Mouse (Mus musculus) CD4-positive, CD25-positive, alpha-beta regulatory T cell, adult 2 months (primary cell): Measurements from ENCODE around the gene Yeats2.
"Not testable (repeated sequence)": the region's sequence is repeated elsewhere in the genome, so short reads cannot be mapped to it uniquely, and the experiment has no call there.

ENCODE experiments used
- DNase-seq: peaks from one replicate; pipeline ENCODE4 v3.0.0-alpha.2; 2012; ENCODE audit warnings: low read depth, low spot score

Gene Yeats2

DNA sequence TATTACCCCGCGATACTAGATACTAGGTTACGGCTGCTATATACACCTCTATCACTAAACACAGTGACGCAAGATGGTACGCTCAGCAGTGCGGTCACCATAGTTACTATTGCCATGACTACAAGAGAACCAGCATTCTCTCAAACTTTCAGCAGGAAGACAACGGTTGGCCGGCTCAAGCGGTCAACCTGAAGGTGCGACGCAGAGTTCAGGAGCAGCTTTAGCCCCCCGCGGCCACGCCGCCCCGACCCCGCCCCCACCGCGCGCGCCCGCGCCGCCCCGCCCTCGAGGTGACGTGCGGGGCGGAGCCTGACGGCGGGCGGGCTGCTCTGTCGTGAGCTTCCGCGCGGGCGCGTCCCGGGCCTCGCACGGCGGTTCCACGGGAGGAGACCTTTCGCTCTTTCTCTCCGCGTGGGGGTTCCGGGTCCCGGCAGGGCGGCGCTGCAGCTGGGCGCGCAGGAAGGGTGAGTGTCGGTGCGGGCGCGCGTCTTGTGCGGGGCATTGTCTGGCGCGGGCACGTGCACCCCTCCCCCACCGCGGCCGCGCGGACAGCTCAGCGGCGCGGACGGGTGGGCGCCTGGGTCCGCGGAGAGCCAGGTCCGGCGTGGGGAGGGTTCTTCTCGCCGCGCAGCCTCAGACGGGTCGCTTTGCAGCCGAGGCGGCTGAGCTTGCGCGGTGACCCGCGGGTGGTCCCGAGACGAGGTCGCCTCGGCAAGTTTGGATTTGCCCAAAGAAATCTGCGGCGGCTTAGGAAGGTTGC, at the start of gene Yeats2:
TSS of gene Yeats2 (plus strand) at position 292 of the 760 bp plus-strand sequence.
- DNase-seq = peak; percentile 92

DNA sequence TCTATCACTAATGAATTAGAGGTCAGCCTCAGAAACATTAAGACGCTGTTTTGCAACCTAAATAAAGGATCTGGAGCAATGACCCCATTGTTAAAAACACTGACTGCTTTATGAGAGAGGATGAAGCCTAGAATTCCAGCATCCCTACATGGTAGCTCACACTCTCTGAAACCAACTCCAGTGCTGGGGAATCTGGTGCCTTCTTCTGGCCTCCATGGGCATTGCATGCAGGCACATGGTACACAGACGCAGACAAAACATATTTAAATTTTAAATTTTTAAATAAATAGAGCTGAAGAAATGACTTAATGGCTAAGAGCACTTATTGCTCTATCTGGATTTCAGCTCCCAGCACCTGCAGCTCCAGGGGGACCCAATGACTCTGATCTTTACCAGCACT, 44.9 kb upstream of the Yeats2 start:
- DNase-seq = peak; percentile 39

DNA sequence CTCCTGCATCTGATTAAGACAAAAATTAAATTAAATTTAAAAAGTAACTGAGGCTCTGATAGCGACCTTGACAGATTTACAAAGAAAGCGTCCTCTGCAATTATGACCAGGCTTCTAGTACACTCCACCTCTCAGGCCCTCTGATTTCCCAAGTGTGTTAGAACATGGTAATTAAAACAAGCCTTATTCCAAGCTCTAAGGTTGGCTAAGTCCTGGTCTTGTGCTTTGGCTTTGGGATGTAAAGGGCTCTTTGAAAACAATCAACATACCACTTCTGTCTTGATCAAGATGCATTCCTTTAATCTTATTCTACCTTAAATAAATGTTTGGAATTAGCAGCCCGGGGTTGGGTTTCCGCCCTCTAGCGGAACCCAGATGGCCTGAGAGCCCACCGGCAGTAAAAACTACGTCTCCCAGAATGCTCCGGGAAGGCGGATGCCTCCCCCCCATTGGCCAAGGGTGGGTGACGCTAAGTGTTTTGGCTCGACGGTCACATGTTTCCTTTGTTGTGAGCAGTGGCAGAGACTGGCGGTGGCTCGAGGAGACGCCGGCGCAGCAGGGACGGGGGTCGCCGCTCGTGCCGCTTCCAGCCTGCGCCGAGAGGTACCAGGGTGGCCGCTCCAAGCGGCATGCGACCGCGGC, 43.7 kb upstream of the Yeats2 start, which contains the start of gene Klhl24:
TSS of gene Klhl24 (plus strand) at position 474 of the 642 bp plus-strand sequence.
- peak; percentile 96 for DNase-seq

DNA sequence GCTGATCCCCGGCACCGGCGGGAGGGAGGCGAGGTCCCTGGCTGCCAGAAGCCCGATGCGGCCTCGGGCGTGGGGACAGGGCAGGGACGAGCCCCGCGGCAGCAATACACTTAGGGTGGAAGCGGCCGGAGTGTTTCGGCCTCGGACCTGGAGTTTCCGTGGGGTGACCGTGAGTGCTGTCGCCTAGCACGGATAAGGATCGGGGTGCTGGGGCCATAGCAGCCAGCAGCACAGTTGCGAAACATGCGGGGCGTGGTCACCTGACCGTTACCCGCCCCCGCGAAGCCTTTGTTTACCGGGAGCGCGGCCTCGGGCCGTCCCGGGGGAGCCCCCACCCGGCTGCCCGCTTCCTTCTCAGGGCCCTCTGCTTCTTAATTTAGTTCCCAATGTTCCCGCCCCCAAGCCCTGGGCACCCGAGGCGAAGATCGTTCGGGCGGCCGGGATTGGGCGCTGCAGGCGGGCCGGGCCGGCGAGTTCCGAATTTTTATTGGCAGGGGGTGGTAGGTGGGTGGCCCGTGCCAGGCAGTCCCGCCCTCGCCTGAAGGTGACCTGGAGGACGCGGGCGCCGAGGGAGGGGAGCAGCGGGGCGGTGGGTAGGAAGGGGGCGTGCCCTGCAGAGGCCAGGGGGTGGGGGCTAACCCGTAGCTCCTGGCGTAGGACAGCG, 43.0 kb upstream of the Yeats2 start:
- peak; percentile 94 for DNase-seq

DNA sequence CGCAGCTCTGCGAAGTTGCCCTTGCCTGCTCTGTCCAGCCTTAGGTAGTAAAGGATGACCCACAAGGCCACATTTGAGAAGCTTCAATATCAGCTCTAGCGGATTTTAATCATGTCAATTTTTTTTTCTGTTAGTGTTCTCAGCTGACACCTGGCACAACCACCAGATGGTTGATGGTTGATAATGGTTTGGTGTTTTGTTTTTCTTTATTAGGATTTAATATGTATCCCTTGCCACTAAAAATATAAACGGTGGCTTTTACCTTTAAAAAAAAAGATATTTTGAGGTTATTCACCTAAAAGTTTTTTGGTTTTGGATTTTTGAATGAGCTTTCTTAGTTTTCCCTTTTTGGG, 42.5 kb upstream of the Yeats2 start:
- DNase-seq = no peak

DNA sequence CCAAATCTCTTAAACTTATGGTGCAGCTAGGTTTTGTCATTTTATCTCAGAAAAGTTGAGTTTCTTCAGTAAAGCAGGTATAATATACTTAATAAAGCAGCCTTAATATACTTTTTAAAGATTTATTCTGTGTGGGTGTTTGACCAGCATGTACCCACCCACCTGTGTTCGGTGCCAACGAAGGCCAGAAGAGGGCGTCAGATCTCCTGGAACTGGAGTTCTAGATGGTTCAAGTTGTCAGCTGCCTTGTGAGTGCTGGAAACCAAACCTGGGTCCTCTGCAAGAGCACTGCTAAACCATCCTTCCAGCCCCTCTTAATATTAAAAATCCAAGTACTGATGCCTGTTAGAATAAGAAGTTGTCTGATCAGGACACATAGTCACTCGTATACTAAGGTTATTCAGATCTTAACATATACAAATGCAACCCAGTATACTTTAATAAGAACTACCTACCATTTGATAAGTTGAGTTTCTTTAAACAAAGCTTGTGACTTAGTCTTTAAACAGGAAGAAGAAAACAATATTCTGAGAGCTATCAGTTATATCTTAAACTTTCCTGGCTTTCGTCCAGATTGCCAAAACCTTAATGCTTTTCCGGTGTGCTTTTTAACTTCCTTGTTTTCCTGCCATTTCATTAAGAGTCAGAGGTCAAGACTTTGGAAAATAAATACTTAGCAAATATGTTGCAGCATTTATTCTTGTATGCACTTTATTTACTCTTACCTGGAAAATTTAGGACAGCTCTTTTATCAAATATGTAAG, 41.8 kb upstream of the Yeats2 start:
- peak; percentile 56 for DNase-seq

DNA sequence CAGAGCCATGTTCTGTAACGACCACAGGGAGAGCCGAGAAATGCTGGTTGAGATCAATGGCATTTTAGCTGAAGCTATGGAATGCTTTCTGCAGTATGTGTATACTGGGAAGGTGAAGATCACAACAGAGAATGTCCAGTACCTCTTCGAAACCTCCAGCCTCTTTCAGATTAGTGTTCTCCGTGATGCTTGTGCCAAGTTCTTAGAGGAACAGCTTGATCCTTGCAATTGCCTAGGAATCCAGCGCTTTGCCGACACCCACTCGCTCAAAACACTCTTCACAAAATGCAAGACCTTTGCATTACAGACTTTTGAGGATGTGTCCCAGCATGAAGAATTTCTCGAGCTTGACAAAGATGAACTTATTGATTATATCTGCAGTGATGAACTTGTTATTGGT, 33.9 kb upstream of the Yeats2 start:
- no peak for DNase-seq

DNA sequence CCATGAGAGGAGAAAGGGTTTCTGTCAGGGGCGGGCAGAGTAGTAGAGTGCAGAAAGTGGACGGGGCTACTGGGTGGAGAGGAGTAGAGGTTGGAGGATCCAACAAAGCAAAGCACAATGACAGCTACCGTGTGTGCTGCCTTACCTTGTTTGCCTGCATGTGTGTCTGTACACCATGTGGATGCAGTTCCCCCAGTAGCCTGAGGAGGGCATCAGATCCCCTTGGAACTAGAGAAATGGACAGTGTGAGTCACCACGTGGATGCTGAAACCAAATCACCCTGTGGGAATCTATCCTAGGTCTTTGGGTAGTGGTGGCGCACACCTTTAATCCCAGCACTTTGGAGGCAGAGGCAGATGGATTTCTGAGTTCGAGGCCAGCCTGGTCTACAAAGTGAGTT, 31.9 kb upstream of the Yeats2 start:
- DNase-seq = peak; percentile 18

DNA sequence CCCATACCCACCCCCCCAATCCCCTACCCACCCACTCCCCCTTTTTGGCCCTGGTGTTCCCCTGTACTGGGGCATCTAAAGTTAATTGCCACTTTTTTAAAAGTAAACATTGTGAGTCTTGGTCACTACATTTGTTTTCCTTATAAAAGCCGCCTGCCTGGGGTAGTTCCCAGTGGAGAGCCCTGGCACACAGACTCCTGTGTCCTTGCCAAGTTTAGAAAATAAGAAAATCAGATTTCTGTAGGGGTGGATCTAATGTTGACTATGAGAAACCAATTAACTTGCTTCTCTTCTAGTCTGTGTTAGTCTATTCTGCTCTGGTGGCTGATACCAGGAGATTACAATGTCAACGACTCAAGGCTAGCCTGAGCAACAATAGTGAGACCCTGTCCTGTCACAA, 28.2 kb upstream of the Yeats2 start:
- DNase-seq = no peak

DNA sequence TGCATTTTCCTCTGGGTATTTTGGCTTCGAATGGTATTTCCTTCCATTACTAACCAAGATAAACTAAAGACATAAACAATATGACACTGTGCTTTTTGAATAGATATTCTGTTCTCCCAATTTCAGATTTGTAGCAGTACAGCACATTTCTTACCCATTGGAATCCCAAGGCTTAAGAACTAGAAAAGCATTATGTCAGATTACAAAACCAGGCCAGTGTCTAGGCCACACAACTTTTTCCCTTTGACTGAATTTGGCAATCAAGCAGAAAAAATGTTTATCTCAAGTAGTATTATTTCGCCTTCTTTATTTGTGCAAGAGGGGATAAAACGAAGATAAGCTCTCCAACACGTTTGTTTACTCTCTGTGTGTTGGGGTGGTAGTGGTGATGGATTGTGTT, 24.8 kb upstream of the Yeats2 start:
- no peak for DNase-seq

DNA sequence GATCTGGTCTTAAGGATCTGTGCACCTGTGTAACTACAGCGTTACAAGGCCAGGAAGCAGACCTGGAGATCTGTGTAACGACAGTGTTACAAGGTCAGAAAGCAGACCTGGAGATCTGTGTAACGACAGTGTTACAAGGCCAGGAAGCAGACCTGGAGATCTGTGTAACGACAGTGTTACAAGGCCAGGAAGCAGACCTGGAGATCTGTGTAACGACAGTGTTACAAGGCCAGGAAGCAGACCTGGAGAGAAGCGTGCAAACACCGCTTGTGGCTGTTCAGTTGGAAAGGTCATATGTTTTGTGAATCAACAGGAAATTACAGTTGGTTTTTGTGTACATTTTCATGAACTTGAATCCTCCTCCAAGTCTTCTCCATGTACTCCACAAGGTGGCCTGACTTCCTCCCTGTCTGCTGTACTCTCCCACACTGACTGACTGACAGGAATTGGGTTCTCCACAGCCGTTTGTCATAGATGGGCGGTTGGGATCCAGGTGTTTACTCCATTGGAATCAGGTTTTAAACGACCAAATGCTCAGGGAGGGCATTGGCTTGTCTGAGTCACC, 14.5 kb upstream of the Yeats2 start:
- DNase-seq = not testable (repeated sequence)

DNA sequence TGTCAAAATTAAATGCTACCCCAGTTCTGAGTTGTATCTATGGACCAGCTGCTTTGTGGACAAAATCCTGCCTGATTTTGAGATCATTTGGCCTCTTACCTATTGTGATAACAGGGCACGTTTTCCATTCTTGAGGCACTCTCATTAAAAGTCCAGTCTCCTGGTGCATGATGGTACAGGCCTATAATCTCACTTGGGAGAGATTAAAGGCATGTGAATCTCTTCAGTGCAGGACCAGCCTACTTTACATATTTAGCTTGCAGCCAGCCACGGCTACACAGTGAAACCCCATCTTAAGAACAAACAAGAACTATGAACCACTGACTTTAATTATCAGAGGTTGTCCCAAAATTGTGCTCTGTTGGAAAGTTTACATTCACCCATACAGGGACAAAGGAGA, 10.5 kb upstream of the Yeats2 start:
- no peak for DNase-seq

DNA sequence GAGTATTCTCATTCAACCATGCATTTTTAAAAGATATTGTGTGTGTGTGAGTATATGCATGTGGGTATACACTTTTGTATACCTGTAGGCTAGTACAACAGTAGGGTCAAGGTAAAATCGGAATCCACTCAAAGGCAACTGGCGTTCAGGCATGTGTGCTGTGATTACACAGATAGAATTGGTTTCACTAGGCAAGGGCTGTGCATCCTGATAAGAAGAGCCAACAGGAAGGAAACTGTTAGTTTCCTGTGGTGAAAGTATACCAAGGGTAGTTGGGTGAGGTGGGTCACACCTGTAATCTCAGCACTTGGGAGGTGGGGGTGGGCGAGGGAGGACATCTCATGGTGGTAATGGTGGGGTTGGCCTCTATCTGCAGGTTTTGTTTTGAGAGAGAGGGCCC, 3.7 kb downstream of the Yeats2 start:
- DNase-seq = no peak

DNA sequence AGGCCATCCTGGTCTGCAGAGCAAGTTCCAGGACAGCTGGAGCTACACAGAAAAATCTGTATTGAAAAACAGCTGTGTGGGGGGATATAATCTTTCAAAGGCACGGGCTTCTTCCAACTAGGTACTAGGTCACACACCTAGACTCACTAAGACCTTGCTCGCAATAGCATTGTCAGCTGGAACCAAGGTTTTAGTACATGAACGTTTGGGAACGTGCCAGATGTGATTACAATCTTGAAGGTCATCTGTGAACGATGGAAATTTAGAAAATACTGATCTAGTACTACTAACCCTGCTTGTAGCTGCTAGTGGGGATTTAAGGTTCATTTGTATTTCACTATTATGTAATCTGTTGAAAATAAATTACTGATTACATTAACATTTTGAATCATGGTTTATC, 11.1 kb downstream of the Yeats2 start:
- DNase-seq = no peak

DNA sequence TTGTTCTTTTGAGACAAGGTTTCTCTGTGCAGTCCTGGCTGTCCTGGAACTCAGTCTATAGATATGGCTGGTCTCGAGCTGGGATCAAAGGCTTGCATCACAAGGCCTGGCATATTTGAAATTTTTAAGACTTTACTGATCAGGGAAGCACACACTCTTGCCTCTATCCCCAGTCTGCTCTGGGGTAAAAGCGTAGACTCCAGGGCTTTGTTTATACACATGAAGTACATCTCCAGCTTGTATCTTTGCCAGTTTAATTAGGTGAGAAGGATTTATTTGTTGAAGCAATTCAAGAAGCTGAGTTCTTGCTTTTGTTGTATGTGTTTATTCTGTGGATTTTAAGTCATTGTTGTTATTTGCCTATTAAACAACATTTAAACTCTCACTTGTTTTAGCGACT, 12.9 kb downstream of the Yeats2 start:
- DNase-seq = no peak

DNA sequence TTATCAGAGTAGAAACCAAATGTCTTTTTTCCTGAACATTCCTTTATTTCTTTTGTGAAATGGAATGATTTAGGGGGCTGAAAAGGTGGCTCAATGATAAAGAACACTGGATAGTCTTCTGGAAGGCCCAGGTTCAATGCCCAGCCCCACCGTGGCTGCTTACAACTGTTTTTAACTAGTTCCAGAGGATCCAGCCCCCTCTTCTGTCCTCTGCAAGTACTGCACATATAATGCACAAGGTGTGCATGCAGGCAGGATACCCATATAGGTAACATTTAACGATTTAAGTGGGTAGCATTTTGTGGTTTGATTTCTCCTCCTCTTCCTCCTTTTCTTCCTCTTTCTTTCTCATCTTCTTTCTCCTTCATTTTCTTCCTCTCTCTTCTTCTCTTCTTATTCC, 19.3 kb downstream of the Yeats2 start:
- peak; percentile 35 for DNase-seq

DNA sequence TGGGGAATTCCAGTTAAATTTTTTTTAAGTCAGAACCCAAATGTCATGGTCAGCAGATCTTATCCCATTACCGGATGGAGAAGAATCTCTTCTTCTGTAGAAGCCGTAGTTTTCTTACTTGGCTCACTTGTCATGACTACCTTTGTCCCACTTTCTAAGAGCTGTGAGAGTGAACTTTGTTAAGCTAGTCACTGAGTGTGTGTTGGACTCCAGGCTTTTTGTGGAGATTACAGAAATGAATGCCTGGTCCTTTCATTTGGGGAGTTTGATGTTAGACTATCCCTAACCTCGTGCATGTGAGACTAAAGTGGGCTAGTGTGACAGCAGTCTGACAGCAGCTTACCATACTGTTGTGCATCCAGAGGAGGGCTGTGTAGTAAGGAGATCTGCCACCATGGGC, 28.2 kb downstream of the Yeats2 start:
- no peak for DNase-seq

DNA sequence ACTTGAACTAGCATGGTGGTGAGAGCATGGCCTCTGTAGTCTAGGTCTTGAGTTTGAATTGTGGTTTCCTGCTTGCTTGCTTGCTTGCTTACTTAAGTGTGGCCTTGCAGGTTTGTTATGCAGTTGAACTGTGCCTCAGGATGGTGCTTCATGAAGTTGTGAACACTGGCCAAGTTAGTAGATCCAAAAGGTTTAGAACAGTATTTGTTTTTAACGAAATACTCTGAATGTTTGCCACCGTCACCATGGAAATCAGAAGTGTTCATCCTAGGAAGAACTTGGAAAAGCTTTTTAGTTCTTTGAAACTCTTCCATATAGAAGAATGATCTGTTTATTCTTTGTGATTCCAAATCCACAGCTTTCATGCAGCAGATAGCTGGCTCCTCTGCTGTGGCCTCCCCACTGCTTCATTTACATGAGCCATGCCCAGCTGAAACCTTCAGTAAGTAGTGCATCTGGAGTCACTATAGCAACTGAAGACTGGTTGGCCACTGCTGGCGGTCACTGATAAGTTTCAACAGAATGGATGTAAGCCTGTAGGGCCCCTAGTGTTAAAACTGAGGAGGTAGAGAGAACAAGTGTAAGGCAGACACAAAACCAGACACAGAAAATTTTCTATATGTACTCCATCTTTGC, 28.7 kb downstream of the Yeats2 start:
- DNase-seq = no peak

DNA sequence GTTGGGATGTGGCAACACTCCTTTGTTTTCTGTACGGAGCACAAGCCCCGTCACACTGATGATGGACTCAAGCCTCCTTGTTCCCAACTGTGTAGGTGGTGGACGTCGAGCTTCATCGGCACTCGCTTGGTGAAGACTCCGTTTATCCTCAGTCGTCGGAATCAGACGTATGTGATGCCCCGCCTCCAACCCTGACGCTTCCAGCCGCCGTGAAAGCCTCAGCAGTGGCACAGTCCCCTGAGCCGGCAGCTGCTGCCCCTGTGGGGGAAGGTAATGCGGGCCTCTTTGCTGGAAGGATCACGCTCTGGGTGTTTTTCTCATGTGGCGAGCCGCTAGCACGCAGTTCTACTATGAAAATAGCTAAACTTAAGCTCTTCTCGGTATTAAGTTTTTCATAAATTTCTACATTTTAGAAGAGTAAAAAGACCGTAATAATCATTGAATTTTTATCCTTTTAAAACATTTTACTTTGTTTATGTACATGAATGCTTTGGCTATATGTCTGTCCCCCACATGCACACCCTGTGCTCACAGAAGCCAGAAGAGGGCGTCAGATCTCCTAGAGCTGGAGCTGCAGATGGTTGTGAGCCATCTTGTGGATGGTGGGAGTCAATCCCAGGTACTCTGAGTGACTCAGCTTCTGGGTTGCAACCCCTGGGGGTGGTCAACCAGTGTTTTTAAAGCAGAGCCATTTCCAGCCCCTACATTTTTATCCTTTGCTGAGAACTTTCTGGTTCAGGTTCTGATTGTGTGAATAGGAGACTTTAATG, 38.7 kb downstream of the Yeats2 start:
- no peak for DNase-seq

DNA sequence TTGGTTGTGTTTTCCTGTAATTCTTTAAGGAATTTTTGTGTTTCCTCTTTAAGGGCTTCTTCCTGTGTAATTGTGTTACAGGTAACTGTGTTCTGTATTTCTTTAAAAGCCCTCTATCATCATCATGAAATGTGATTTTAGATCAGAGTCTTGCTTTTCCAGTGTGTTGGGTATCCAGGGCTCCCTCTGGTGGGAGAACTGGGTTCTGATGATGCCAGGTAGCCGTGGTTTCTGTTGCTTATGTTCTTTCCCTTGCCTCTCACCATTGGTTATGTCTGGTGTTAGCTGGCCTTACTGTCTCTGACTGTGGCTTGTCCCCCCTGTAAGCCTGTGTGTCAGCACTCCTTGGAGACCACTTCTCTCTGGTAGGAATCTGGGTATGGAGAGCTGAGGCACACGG, 44.5 kb downstream of the Yeats2 start:
- DNase-seq = peak; percentile 64
